Mouse (Mus musculus) forebrain, postnatal 0 days (tissue): Measurements from ENCODE around the gene Ccdc27. TPM values are rescaled to one million over a fixed set of nuclear protein-coding genes. Genes with fewer than 3 reads are reported as not detected.
A peak's percentile ranks its signal among the peaks of the same experiment; 100 is the strongest.

Experiments
- ATAC-seq: fragments of 200-750 bp; cut with Nextera tagmentation; 2 replicates; pipeline ENCODE4 v1.8.0; 2017; ENCODE audit warnings: mild to moderate bottlenecking, moderate library complexity
- DNase-seq: peaks from one replicate; pipeline ENCODE4 v3.0.0-alpha.2; 2015
- H3K27ac ChIP-seq: fragments of 300-500 bp; sonication (generic); 2 replicates; pipeline ENCODE4 v1.5.1; 2014; ENCODE audit warnings: low read depth, mild to moderate bottlenecking, antibody characterized with exemption, low read length, moderate library complexity, mixed read lengths
- H3K27me3 ChIP-seq: fragments of 300-500 bp; sonication (generic); 2 replicates; pipeline ENCODE4 v1.6.1; 2014; ENCODE audit warnings: mild to moderate bottlenecking, low read length, mixed read lengths; ENCODE audit not compliant: insufficient read depth
- H3K36me3 ChIP-seq: fragments of 300-500 bp; sonication (generic); 2 replicates; pipeline ENCODE4 v1.6.1; 2014; ENCODE audit warnings: mild to moderate bottlenecking, moderate library complexity; ENCODE audit not compliant: insufficient read depth
- H3K4me1 ChIP-seq: fragments of 300-500 bp; sonication (generic); 2 replicates; pipeline ENCODE4 v1.6.1; 2014; ENCODE audit warnings: antibody characterized with exemption; ENCODE audit not compliant: insufficient read depth
- H3K4me2 ChIP-seq: fragments of 300-500 bp; sonication (generic); 2 replicates; pipeline ENCODE4 v1.6.1; 2014; ENCODE audit warnings: low read depth, mild to moderate bottlenecking, moderate library complexity
- H3K4me3 ChIP-seq: fragments of 300-500 bp; sonication (generic); 2 replicates; pipeline ENCODE4 v1.5.1; 2014; ENCODE audit warnings: low read depth, low read length, mixed read lengths
- H3K9ac ChIP-seq: fragments of 300-500 bp; sonication (generic); 2 replicates; pipeline ENCODE4 v1.6.1; 2014; ENCODE audit warnings: mild to moderate bottlenecking
- H3K9me3 ChIP-seq: fragments of 300-500 bp; sonication (generic); 2 replicates; pipeline ENCODE4 v1.6.1; 2016; ENCODE audit warnings: low read length
- CTCF ChIP-seq: sonication (generic); IDR thresholded peaks from 2 replicates; pipeline ENCODE4 v1.5.1; 2016; ENCODE audit warnings: antibody characterized with exemption, control low read depth, low read depth
- whole genome bisulfite sequencing: fragments of 180-500 bp; shearing (Covaris S2); extraction: QIAGEN DNeasy Blood & Tissue Kit; methylation state at CpG from one replicate; pipeline ENCODE4 v1.1.7; 2014; 5-methylcytosine and 5-hydroxymethylcytosine counted together
- polyA plus RNA-seq: library from polyadenylated mRNA; unstranded; fragments of >200 nt; fragmentation: Nextera tagmentation; extraction: Ambion mirVana; gene quantifications from 2 replicates; pipeline ENCODE4 v1.2.1, GENCODE M21; 2015
- total RNA-seq: library from RNA; depleted of rRNA; stranded (reverse); fragments of >200 nt; gene quantifications from 2 replicates; pipeline ENCODE4 v1.2.3, GENCODE M21; 2014

Ccdc27 gene
- total and polyA plus RNA-seq, 2 experiments from 2014 or later: not detected

DNA sequence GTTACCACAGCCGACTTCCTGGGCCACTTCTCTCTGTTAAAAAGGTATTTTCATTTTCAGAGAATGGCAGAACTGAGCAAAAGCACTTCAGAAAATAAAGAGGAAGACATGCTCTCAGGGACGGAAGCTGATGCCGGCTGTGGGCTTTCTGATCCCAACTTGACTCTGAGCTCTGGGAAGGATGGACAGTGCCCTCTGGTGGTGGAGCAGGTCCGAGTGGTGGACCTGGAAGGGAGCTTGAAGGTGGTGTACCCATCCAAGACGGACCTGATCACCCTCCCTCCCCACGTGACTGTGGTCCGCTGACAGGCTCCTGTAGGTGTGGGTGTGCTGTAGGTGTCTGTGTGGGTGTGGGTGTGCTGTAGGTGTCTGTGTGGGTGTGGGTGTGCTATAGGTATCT lies 22.9 kb downstream of the Ccdc27 start:
- Histone ChIP-seq H3K36me3 (peaks cover 72% of the 10 kb centered on the region), H3K27ac (no peak overlapping the region), H3K4me1 (no peaks in the 10 kb centered on the region), H3K4me2 (no peak overlapping the region), H3K9me3 (no peaks in the 10 kb centered on the region), H3K27me3 (no peaks in the 10 kb centered on the region), H3K4me3 (no peak overlapping the region), H3K9ac (no peak overlapping the region)
- 75% methylated on average over 7 of the region's 7 CpGs for WGBS
- TF ChIP-seq CTCF: peak; percentile 54
- DNase-seq (no peak), ATAC-seq (no peak)

DNA sequence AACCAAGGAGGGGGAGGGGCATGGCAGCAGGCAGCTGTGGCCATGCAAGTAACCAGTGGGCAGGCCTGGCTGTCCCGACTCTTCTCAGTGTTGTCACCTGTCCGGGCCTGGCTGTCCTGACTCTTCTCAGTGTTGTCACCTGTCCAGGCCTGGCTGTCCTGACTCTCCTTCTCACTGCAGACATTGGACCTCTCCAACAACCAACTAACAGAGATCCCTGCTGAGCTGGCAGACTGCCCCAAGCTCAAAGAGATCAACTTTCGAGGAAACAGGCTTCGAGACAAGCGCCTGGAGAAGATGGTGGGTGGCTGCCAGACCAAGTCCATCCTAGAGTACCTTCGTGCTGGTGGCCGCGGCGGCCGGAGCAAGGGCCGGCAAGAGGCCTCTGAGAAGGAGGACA lies 27.0 kb downstream of the Ccdc27 start:
- 91% methylated on average over 11 of the region's 11 CpGs for WGBS
- Histone ChIP-seq H3K4me1 (peaks cover 12% of the 10 kb centered on the region), H3K4me2 (no peak overlapping the region), H3K36me3 (peaks cover 51% of the 10 kb centered on the region), H3K27me3 (no peaks in the 10 kb centered on the region), H3K27ac (no peak overlapping the region), H3K9me3 (no peaks in the 10 kb centered on the region), H3K4me3 (no peak overlapping the region), H3K9ac (no peak overlapping the region)
- ATAC-seq (no peak), DNase-seq (no peak)
- no peak for TF ChIP-seq CTCF

DNA sequence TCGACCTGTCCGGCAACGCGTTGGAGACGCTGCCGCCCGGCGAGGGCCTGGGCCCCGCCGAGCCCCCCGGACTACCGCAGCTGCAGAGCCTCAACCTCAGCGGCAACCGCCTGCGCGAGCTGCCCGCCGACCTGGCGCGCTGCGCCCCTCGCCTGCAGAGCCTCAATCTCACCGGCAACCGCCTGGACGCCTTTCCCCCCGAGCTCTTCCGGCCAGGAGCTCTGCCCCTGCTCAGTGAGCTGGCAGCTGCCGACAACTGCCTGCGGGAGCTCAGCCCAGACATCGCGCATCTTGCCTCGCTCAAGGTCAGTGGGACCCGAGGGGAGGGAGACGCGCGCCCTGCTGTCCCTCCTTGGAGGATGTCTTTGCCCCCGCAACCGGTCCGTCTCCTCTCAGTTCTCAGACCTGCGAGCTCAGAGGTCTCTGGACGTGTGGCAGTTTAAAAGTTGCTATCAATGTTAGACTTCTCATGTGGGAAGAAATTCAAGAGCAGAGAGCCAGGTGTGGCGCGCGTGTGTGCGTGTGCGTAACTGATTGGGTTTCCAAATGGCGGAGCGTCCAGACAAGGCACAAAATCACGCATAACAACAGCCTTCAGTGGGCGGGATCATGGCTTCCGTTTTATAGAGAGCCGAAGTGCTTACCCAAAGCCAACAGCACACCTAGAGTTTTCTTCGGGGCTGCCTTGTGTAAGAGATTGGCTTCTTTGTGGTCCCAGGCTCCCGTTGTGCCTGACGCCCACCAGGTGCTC lies 30.2 kb downstream of the Ccdc27 start:
- peaks cover 12% of the 10 kb centered on the region for H3K4me1 ChIP-seq
- H3K9ac ChIP-seq: peak overlapping the region; percentile 85
- H3K27ac ChIP-seq: peak overlapping the region; percentile 64
- 2% methylated on average over 55 of the region's 55 CpGs for WGBS
- H3K9me3 ChIP-seq: no peaks in the 10 kb centered on the region
- ATAC-seq (no peak; the same call in 1 of the 2 replicates), DNase-seq (peak; percentile 33)
- no peak for TF ChIP-seq CTCF
- H3K4me2 ChIP-seq: peak overlapping the region; percentile 93
- peak overlapping the region; percentile 93 for H3K4me3 ChIP-seq
- H3K27me3 ChIP-seq: no peaks in the 10 kb centered on the region
- peaks cover 24% of the 10 kb centered on the region for H3K36me3 ChIP-seq

GRCm38 (mm10) chr4:154011646-154012089 lies 30.8 kb downstream of the Ccdc27 start, which contains the start of gene Lrrc47:
Gene Lrrc47 (plus strand): TSS chr4:154011731.
- no peaks in the 10 kb centered on the region for H3K9me3 ChIP-seq
- peaks cover 12% of the 10 kb centered on the region for H3K4me1 ChIP-seq
- peak within 1 kb of the TSS; percentile 85 for H3K9ac ChIP-seq
- H3K4me3 ChIP-seq: peak within 1 kb of the TSS; percentile 93
- 3% methylated on average over 51 of the region's 59 CpGs for WGBS
- ATAC-seq (peak; percentile 97), DNase-seq (peak; percentile 89)
- H3K4me2 ChIP-seq: peak within 1 kb of the TSS; percentile 93
- H3K27ac ChIP-seq: peak within 1 kb of the TSS; percentile 64
- TF ChIP-seq CTCF: 0 out of 2 replicates have a peak, but pooled peaks have one; percentile 2
- no peaks in the 10 kb centered on the region for H3K27me3 ChIP-seq
- peaks cover 24% of the 10 kb centered on the region for H3K36me3 ChIP-seq

DNA sequence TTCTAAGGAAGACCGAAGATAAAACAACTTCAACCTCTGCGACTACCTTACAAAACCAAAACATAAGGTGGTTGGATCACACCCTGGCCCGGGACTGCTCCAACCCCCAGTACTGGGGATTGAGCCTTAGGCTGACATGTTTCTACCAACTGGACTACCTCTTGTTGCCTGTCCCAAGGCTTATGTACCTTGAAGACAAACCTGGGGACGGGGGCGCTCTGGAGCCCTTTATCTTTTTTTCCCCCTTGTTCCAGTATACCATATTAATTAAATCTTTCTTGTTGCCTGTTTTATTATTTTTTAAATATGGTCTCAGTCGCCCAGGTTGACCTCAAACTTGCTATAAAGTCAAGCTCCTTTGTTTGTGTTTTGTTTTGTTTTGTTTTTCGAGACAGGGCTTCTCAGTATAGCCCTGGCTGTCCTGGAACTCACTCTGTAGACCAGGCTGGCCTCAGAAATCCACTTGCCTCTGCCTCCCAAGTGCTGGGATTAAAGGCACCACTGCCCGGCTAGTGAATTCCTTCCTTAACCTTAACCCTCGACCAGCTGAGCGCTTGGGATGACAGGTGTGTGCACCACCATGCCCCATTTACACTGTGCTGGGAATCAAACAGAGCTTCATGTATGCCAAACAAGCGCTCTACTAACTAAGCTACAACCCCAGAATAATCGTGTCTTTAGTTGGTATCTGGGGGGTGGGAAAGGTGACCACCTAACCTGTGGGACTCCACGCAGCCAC lies 31.4 kb downstream of the Ccdc27 start:
- no peaks in the 10 kb centered on the region for H3K9me3 ChIP-seq
- H3K4me2 ChIP-seq: peak overlapping the region; percentile 93
- H3K4me1 ChIP-seq: peaks cover 12% of the 10 kb centered on the region
- no peaks in the 10 kb centered on the region for H3K27me3 ChIP-seq
- H3K27ac ChIP-seq: peak overlapping the region; percentile 64
- ATAC-seq (peak; percentile 58), DNase-seq (no peak)
- H3K9ac ChIP-seq: peak overlapping the region; percentile 85
- 30% methylated on average over 13 of the region's 13 CpGs for WGBS
- H3K36me3 ChIP-seq: peaks cover 27% of the 10 kb centered on the region
- H3K4me3 ChIP-seq: peak overlapping the region; percentile 93
- no peak for TF ChIP-seq CTCF

- peaks cover 43% of the 10 kb centered on the region for H3K36me3 ChIP-seq
- no peak for DNase-seq
- H3K4me2 ChIP-seq: no peak overlapping the region
- no peak overlapping the region for H3K9ac ChIP-seq
- H3K9me3 ChIP-seq: no peaks in the 10 kb centered on the region
- H3K4me3 ChIP-seq: no peak overlapping the region
- 74% methylated on average over 4 of the region's 4 CpGs for WGBS
- TF ChIP-seq CTCF: no peak
- no peak for ATAC-seq
- H3K27ac ChIP-seq: no peak overlapping the region
- H3K4me1 ChIP-seq: 0 out of 2 replicates have a peak, but pooled peaks cover 3% of the 10 kb centered on the region
- H3K27me3 ChIP-seq: no peaks in the 10 kb centered on the region
These were observed 34.7 kb downstream of the Ccdc27 start for GRCm38 (mm10) chr4:154007759-154008158.

GRCm38 (mm10) chr4:154006264-154006663 lies 36.2 kb downstream of the Ccdc27 start:
- Histone ChIP-seq H3K9me3 (no peaks in the 10 kb centered on the region), H3K4me2 (no peak overlapping the region), H3K4me3 (no peak overlapping the region), H3K9ac (no peak overlapping the region), H3K27me3 (no peaks in the 10 kb centered on the region), H3K27ac (no peak overlapping the region), H3K4me1 (no peaks in the 10 kb centered on the region), H3K36me3 (peaks cover 53% of the 10 kb centered on the region)
- ATAC-seq (no peak), DNase-seq (no peak)
- no peak for TF ChIP-seq CTCF
- 93% methylated on average over 6 of the region's 6 CpGs for WGBS
